Mouse (Mus musculus): Measurements from ENCODE around the gene Trnp1.

DNA sequence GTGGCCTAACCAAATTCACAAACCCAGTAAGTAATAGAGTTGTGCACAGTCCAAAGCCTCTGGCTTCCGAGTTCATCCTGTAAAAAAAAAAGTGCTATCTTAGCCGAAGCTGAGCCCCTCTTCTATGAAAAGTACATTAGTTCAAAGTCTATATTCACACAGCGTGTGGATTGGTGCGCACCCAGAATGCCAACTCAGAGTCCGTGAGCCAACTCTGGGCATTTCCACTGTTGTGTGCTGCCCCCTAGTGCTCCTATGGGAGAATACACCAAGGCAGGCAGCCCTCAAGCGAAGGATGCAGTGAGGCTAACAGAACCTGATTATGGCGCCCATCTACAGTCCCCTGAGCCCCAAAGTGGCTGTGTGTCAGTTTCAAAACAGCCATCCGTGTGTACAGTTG is 14.6 kb upstream of the Trnp1 start:
- TF ChIP-seq CTCF (IDR thresholded peaks at IDR 0.05; ENCODE audit: control insufficient read depth, insufficient read depth, insufficient read length), result peak; percentile 79
- no peak for TF ChIP-seq USF1 (IDR thresholded peaks at IDR 0.05; ENCODE audit: low read depth)
- TF ChIP-seq MAX (IDR thresholded peaks at IDR 0.05), result no peak
- TF ChIP-seq CEBPB (IDR thresholded peaks at IDR 0.05; ENCODE audit: low read depth), result no peak
- TF ChIP-seq MYOD1 (IDR thresholded peaks at IDR 0.05; ENCODE audit: control insufficient read depth, insufficient read length, low read depth), result no peak
- no peak for TF ChIP-seq MYOG (IDR thresholded peaks at IDR 0.05; ENCODE audit: control insufficient read depth, extremely low read depth, insufficient read length)
- TF ChIP-seq FOSL1 (IDR thresholded peaks at IDR 0.05; ENCODE audit: insufficient read depth, low read length, poor library complexity, severe bottlenecking), result no peak
